Mouse (Mus musculus): ENCODE measurements at regions not wholly inside any gene's neighbourhood (a gene's known extent, or its start where the extent isn't known, plus 50 kb on each side); places are given as distances from the start of the nearest gene placed in this dataset.

GRCm38 (mm10) chr17:64199241-64199933, 132.3 kb downstream of the Pja2 start:
- no peak for DNase-seq (ENCODE audit: low spot score)
- no peak overlapping the region for H3K27ac ChIP-seq (replicated peaks)
- no peaks in the 10 kb centered on the region for H3K9me3 ChIP-seq
- no peaks in the 10 kb centered on the region for H3K27me3 ChIP-seq (replicated peaks; ENCODE audit: low read depth, poor library complexity, severe bottlenecking)
- WGBS, result 91% methylated on average over 10 of the region's 10 CpGs
- H3K4me1 ChIP-seq, result peaks cover 11% of the 10 kb centered on the region; the same call in 1 of the 2 replicates
- no peak overlapping the region for H3K4me3 ChIP-seq
- H3K36me3 ChIP-seq (replicated peaks), result no peaks in the 10 kb centered on the region

GRCm38 (mm10) chr17:64196437-64196836, 135.3 kb downstream of the Pja2 start:
- Histone ChIP-seq H3K9me3 (no peaks in the 10 kb centered on the region), H3K27ac (replicated peaks) (no peak overlapping the region), H3K4me3 (no peak overlapping the region), H3K27me3 (replicated peaks; ENCODE audit: low read depth, poor library complexity, severe bottlenecking) (no peaks in the 10 kb centered on the region), H3K36me3 (replicated peaks) (no peaks in the 10 kb centered on the region), H3K4me1 (peaks cover 6% of the 10 kb centered on the region; the same call in 1 of the 2 replicates)
- WGBS, result 91% methylated on average over 10 of the region's 10 CpGs
- DNase-seq (ENCODE audit: low spot score), result no peak

DNA sequence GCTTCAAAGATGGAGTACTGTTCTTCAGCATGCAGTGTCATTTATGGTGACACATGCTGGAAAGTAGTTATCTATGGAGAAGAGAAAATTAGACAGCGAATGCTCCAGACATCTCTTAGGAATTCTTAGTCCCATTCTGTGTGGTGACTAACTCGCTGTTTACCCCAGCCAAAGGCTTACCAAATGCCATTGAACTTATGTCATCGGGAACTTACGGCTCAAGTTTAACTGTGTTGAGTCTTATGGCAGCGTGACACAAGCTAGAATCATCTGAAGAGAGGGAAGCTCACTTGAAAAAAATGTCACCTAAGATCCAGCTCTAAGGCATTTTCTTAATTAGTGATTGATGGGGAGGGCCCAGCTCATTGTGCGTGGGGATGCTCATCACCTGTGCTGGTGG, 138.7 kb downstream of the Pja2 start:
- no peak overlapping the region for H3K27ac ChIP-seq (replicated peaks)
- no peak overlapping the region for H3K4me3 ChIP-seq
- no peaks in the 10 kb centered on the region for H3K27me3 ChIP-seq (replicated peaks; ENCODE audit: low read depth, poor library complexity, severe bottlenecking)
- no peaks in the 10 kb centered on the region for H3K4me1 ChIP-seq
- H3K9me3 ChIP-seq, result no peaks in the 10 kb centered on the region
- H3K36me3 ChIP-seq (replicated peaks), result no peaks in the 10 kb centered on the region
- WGBS, result 95% methylated on average over 6 of the region's 6 CpGs
- no peak for DNase-seq (ENCODE audit: low spot score)
